Mouse (Mus musculus): ENCODE measurements around the gene Gm28051. TPM values are rescaled to one million over a fixed set of nuclear protein-coding genes. Genes with fewer than 3 reads are reported as not detected.

Gene Gm28051
- polyA plus RNA-seq, 1 experiment: not detected

DNA sequence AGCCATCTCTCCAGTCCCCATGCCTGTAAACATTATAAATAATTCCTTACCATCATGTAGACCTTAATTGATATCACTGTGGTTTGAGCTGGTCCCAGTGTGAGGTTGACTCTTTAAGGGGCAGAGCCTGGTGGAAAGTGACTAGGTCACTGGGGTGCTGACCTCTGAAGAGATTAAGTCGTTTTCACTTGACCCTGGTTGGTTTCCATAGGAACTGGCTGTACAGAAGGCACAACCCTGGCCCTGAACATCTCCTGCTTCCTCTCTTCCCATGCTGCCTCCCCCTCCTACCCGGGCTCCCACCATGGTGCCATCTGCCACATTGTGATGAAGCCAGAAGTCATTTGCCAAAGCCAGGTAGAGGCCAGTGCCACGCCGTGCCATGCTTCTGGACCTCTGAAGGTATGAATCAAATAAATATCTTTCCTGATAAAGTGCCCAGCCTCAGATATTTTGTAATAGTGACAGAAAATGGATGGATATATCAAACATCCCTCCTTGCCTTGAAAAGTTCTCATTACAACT lies 46.7 kb downstream of the Gm28051 start:
- DNase-seq (ENCODE audit: low read depth, low spot score): no peak
- WGBS: 73% methylated on average over 4 of the region's 4 CpGs

GRCm38 (mm10) chr12:102709896-102710295 lies 47.7 kb downstream of the Gm28051 start:
- DNase-seq (ENCODE audit: low read depth, low spot score): no peak
- 85% methylated on average over 5 of the region's 5 CpGs for WGBS

- WGBS: 49% methylated on average over 11 of the region's 11 CpGs
- no peak for DNase-seq (ENCODE audit: low read depth, low spot score)
Observed at GRCm38 (mm10) chr12:102708220-102708619, 49.3 kb downstream of the Gm28051 start.

DNA sequence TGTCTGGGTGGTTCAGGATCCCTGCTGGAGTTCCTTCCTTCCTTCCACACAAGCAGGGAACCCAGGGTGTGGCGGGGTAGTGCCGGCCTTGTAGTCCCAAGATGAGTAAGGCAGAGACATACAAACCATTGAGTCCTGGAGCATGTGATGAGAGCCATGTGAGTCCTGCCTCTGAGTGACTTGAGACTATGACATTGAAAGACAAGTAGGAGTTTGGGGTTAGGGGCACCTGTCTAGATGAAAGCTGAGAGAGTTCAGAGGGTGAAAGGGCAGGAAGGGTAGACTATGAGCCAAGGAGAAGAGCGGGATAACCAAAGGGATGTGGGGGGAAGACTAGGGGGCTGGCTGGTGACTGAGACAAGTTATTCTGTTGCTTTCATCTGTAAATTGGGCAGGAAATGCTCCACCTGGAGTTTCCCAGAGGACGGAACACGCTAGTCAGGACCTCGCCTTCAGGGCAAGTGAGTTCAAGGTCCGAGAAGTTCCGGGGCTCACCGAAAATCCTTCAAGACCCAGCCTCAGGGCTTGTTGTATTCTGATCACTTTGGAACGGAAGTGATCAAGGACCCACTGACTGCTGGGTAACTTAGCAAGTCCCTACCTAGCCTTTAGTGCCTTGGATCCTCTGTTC lies 50.6 kb downstream of the Gm28051 start:
- 60% methylated on average over 10 of the region's 10 CpGs for WGBS
- DNase-seq (ENCODE audit: low read depth, low spot score): no peak

GRCm38 (mm10) chr12:102705906-102706640 lies 51.5 kb downstream of the Gm28051 start:
- WGBS: 81% methylated on average over 6 of the region's 6 CpGs
- no peak for DNase-seq (ENCODE audit: low read depth, low spot score)

DNA sequence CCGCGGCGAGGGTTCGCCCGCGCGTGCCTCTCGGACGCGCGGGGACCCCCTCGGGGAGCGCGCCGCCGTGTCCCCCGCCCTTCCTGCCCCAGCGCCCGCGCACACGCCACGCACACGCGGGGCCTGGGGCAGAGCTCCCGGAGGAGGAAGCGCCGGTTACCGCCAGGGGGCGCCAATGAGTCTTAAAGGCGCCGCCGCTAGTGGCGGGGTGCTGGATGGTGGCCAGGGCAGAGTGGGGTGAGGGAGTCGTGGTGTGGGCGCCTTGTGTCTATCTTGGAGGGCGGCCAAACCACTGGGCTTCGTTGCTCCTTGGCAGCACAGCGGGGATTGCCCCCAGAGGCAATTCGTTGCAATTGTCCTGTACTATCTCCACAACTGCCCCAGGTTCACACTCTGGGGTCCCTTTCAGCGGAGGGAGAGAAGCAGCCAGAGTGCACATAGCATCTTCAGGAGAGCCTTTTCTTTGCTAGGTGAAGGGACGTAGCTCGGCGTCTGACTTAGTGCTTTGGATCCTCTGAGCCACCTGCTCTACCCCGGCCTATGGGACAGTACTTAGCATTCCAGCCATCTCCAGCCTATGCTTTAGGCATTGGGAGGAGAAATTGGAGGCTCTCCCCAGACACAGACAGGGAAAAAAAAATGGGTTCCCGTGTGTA lies 52.2 kb downstream of the Gm28051 start:
- no peak for DNase-seq (ENCODE audit: low read depth, low spot score)
- WGBS: 2% methylated on average over 45 of the region's 45 CpGs

- WGBS: 3% methylated on average over 98 of the region's 105 CpGs
- no peak for DNase-seq (ENCODE audit: low read depth, low spot score)
Observed at GRCm38 (mm10) chr12:102704457-102705198, 52.9 kb downstream of the Gm28051 start, which contains the start of gene Itpk1. Gene Itpk1 (minus strand): TSS chr12:102704930.

DNA sequence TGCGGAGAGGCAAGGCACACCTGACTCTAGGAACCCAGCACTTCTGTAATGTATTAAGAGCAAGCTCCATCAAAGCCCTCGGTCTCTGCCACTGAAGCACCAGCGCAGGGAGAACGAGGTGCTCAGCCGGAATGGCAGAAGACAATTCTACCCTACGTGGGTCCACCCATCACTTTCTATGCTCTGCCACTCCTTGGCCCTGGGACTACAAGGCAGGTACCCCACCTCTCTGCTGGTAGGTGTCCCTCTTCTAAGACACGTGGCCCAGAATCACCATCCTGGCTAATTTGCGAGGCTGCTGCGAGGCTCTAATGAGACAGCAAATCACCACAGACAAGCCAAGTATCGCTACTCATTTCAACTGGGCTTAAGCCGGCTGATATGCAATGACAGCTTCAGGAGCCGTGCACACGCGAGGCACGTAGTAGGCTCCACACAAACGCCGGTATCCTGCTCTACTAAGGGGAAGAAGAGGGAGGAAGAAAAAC lies 53.6 kb downstream of the Gm28051 start:
- DNase-seq (ENCODE audit: low read depth, low spot score): no peak
- 7% methylated on average over 17 of the region's 17 CpGs for WGBS

- 42% methylated on average over 6 of the region's 6 CpGs for WGBS
- DNase-seq (ENCODE audit: low read depth, low spot score): no peak
Observed at GRCm38 (mm10) chr12:102703441-102703840, 54.1 kb downstream of the Gm28051 start.

DNA sequence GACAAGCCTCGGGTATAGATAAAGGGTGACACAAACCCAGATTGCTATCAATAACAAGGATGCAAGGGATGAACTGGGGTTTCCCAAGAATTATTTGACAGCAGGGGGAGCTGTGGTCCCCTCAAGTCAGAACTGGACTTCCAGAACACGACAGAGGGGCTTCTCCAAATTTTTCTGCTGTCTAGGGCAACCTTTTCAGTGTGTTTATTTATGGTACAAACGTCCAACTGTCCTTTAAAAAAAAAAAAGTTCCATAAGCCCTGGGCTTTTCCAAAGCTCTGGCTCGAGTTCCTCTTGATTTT lies 54.5 kb downstream of the Gm28051 start:
- WGBS: 7% methylated on average over 4 of the region's 4 CpGs
- DNase-seq (ENCODE audit: low read depth, low spot score): no peak

GRCm38 (mm10) chr12:102702356-102703110 lies 55.0 kb downstream of the Gm28051 start:
- DNase-seq (ENCODE audit: low read depth, low spot score): no peak
- 16% methylated on average over 15 of the region's 15 CpGs for WGBS

DNA sequence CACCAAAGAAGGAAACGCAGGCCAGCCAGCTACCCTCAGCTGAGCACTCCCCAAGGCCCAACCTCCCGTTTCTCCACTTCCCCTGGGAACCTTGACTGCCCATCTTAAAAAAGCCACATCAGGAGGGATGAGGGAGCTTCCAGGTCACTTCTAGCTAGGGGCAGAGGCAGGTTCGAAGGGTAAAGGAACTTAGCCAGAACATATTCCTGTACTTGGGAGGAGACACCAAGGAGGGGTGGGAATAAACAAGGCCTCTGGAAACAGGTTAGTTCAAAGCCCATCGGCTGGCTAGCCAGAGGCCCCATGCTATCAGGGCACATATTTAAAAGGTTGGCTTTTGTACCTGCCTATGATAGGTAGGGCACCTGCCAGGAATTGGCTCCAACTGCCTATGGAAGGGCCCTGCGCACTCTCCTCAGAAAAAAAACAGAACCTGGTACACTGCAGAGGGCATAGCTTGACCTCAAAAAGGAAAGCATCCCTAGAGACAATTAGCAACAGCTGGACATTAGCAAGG lies 55.8 kb downstream of the Gm28051 start:
- no peak for DNase-seq (ENCODE audit: low read depth, low spot score)
- 54% methylated on average over 5 of the region's 5 CpGs for WGBS

- WGBS: 70% methylated on average over 12 of the region's 12 CpGs
- no peak for DNase-seq (ENCODE audit: low read depth, low spot score)
Observed at GRCm38 (mm10) chr12:102700453-102700852, 57.1 kb downstream of the Gm28051 start.

DNA sequence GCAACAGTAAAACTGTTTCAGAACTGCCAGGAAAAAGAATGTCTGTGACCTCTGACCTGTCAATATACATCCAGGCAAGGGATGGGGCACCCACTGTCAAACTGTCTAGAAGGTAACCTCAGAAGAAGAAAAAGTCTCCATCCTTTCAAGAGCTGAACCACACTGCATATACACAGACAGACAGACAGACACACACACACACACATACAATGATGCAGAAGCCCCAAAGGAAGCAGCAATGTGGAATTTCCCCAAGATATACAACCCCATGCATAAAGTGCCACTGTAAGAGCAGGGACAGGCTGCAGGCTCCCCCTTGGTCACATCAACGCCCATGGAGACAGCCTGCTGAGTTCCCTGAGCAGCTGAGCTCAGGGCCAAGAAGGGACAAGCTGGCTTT lies 58.4 kb downstream of the Gm28051 start:
- 65% methylated on average over 1 of the region's 1 CpGs for WGBS
- DNase-seq (ENCODE audit: low read depth, low spot score): no peak

DNA sequence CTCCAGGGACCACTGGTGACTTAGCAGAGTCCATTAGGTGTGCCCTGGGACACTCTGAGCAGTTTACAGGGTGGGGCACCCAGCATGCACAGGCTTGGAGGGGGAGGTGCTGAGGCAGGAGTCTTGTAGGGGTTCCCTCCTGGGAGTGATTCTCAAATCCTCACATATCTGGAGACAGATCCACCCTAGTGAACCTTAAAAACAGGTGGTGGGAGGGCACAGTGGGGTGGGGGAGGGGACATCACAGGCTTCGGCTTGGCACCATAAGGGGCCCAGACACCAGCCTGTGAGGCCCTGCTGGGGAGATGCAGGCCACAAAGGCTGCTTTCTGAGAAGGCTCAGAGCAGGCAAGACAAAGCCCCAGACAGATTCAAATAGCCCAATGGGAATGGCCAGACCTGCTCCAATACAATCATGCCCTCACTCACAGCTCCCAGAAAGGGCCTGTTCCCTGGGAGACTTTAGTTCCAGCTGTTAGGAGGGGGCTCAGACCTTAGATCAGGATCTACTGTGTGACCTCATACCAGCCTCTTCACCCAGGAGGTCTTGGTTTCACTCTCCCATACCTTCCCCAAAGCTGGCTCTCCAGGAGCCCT lies 59.4 kb downstream of the Gm28051 start:
- WGBS: 57% methylated on average over 1 of the region's 1 CpGs

GRCm38 (mm10) chr12:102697381-102697780 lies 60.2 kb downstream of the Gm28051 start:
- 74% methylated on average over 7 of the region's 7 CpGs for WGBS
- DNase-seq (ENCODE audit: low read depth, low spot score): no peak

More for the DNA sequence above, 59.4 kb downstream of the Gm28051 start:
- no peak for DNase-seq (ENCODE audit: low read depth, low spot score)

DNA sequence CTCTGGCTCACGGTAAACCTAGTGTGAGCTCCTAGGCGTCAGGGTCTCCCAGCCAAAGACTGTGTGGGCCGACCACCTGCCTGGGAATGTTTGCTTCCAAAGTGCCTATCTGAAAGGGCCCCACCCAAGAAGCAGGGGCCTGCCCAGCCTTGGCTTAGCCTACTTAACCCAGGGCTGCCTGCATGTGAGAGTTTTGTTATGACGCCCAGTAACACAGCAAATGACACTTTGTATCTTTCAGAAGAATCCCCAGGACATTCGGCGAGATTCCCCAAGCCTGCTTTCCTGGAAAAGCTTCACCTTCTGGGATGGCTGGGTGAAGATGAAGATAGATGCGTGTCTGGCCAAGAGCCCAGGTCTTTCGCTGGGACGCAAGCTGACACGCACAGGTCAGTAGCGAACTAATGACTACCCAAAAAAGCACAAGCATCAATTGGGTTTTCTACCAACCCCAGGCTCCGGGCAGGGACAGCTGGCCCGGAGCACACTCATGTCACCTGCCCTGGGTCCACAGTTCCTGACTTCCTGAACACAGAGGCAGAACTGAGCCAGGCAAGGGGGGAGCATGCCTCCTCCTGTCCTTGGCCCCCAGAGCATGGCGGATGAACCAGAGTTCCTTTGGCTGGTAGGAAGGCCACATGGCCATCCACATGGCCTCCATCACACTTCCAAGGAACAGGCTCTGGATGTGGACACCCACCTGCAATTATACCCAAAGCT lies 60.8 kb downstream of the Gm28051 start:
- WGBS: 68% methylated on average over 14 of the region's 14 CpGs
- no peak for DNase-seq (ENCODE audit: low read depth, low spot score)
